Mouse (Mus musculus): ENCODE data around the gene Josd2.

The Josd2 gene

GRCm38 (mm10) chr7:44497361-44498055 is 29.7 kb downstream of the Josd2 start:
- no peak for DNase-seq (ENCODE audit: low read depth, low spot score)

- no peak for DNase-seq (ENCODE audit: low read depth, low spot score)
Measured at GRCm38 (mm10) chr7:44498922-44499321, 31.1 kb downstream of the Josd2 start.

DNA sequence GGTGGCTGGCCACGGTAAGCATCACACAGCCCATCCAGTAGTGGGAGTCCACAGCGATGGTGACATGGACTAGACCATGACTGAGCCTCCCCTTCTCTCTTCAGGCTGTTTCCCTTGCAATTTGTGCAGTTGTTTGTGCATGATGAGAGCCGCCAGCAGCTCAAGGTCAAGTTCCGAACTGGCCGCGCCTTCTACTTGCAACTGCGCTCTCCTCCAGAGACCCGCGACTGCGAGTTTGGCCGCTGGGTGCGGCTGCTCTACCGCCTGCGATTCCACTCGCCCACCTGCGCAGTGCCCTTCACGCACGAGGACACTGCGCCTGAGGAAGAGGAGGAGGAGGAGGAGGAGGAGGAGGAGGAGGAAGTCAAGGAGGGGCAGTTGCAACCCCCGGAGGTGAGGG is 32.3 kb downstream of the Josd2 start:
- no peak for DNase-seq (ENCODE audit: low read depth, low spot score)

- peak; percentile 77 for DNase-seq (ENCODE audit: low read depth, low spot score)
Measured at GRCm38 (mm10) chr7:44501563-44502115, 33.9 kb downstream of the Josd2 start.

GRCm38 (mm10) chr7:44507491-44507890 is 39.7 kb downstream of the Josd2 start:
- no peak for DNase-seq (ENCODE audit: low read depth, low spot score)

DNA sequence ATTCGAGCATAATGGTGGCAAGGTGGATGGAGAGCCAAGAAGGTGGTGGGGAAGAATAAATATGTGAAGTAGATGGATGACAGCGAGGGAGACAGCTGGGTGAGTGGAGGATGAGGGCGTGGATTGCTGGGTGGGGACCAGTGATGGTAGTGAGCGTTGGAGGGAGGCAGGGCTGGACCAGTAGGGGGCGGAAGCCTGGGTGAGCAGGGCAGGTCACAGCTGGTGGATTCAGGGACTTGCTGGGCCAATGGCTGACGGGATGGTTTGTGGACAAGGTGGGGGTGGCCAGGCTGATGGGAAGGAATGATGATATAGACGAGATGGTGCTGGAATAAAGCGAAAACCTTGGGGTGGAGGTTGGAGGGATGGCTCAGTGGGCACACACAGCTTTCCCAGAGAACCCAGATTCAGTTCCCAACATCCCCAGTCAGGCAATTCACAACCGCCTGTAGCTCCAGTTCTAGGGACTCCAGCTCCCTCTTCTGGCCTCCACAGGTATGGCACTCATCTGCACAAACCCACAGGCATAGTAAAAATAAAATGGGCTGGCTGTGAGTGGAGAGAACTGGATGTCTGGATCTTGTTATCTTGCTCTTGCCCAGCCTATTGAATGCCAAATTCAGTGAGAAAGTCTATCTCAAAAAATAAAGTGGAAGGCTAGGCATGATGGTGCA is 51.6 kb downstream of the Josd2 start:
- peak; percentile 43 for DNase-seq (ENCODE audit: low read depth, low spot score)

DNA sequence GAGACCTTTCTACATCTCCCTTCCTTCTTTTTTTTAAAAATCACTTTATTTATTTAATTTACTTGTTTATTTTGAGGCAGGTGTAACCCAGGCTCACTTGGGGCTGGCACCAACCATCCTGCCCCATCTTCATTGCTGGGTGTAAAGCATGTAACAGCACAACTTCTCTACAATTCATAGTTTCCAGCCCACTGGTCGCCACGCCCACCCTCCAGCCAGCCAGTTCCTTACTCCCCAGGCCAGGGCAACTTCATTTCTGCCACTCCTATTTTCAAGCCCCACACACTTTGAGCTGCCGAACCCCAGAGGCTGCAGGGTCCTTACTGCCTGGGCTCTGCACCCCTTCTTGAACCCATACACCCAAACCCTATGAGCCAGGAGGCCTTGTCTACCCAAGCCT is 53.2 kb downstream of the Josd2 start:
- DNase-seq (ENCODE audit: low read depth, low spot score), result no peak

Data from 3T3-L1 (cell line).